Mouse (Mus musculus): ENCODE measurements around the gene Svep1. TPM values are rescaled to one million over a fixed set of nuclear protein-coding genes. Genes with fewer than 3 reads are reported as not detected.

Gene Svep1
- total and polyA plus RNA-seq, 3 experiments = 3.5 to 4.5 (median 4.2) TPM

DNA sequence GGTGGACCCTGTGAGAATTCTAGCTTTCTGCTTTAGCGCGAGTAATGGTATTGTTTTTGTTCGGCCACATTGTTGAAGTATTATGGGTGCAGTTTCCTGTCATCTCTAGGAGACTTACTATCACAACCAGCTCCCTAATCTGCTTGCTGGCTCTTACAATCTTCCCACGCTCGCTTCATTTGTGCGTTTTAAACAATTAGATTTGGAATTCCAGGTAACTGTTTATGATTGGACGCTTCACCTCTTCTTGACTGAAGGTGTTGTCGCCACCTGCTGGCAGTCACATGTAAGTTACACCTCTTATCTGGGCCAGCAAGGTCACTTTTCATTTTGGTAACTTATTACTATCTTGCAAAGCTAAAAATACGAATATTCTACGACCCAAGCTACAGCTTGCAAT lies 127.0 kb downstream of the Svep1 start:
- H3K9ac ChIP-seq (ENCODE audit: low read depth, low read length) = no peak overlapping the region
- H3K79me2 ChIP-seq (replicated peaks; ENCODE audit: control insufficient read depth, insufficient read depth, low read length) = no peaks in the 10 kb centered on the region
- no peaks in the 10 kb centered on the region for H3K36me3 ChIP-seq (ENCODE audit: control insufficient read depth, insufficient read depth, low read length)
- DNase-seq = peak; percentile 39 to 54
- no peak overlapping the region for H3K27ac ChIP-seq
- 16% methylated on average over 10 of the region's 10 CpGs for WGBS
- no peaks in the 10 kb centered on the region; the same call in none of the 2 replicates for H3K4me1 ChIP-seq (ENCODE audit: control insufficient read depth, insufficient read depth, low read length)
- TF ChIP-seq CTCF (IDR thresholded peaks at IDR 0.05) (peak; percentile 99), POLR2A (IDR thresholded peaks at IDR 0.05; ENCODE audit: insufficient read depth, low read depth, low read length) (no peak), EP300 (IDR thresholded peaks at IDR 0.05; ENCODE audit: insufficient read depth, low read depth, low read length) (no peak)
- intact Hi-C loops (cut with DNase I) = loop anchor here (2.0 to 5.0 kb wide), 3 partner anchors 122 to 707 kb away; partner anchors contain the start of gene Txn1
- no peak overlapping the region for H3K4me3 ChIP-seq
- no peaks in the 10 kb centered on the region for H3K27me3 ChIP-seq (ENCODE audit: control insufficient read depth, insufficient read depth, low read length)

DNA sequence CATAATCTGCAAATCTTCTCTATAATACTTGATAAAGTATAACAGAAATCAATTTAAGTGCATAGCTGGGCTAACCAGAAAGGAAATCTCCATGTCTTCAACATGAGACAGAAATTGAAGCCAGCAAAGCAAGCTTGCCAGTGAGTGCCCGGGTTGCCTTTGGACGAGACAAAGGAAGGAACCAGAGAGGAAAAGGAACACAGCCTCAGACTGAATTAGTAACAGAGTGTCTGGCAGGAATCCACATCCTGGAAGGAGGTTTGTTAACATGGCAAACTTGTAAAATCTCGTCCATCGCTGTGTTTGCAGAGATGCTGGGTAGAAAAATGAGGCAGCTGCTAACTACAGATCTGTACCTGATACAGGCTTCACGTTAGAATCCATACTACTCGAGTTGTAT lies 128.7 kb downstream of the Svep1 start:
- Histone ChIP-seq H3K4me3 (no peak overlapping the region), H3K9ac (ENCODE audit: low read depth, low read length) (no peak overlapping the region), H3K27me3 (ENCODE audit: control insufficient read depth, insufficient read depth, low read length) (no peaks in the 10 kb centered on the region), H3K36me3 (ENCODE audit: control insufficient read depth, insufficient read depth, low read length) (no peaks in the 10 kb centered on the region), H3K79me2 (replicated peaks; ENCODE audit: control insufficient read depth, insufficient read depth, low read length) (no peaks in the 10 kb centered on the region), H3K4me1 (ENCODE audit: control insufficient read depth, insufficient read depth, low read length) (no peaks in the 10 kb centered on the region; the same call in none of the 2 replicates), H3K27ac (no peak overlapping the region)
- intact Hi-C loops (cut with DNase I) = loop anchor here (2.0 kb wide), 1 partner anchor 177 kb away; no protein-coding TSS in a partner anchor
- TF ChIP-seq EP300 (IDR thresholded peaks at IDR 0.05; ENCODE audit: insufficient read depth, low read depth, low read length) (no peak), POLR2A (IDR thresholded peaks at IDR 0.05; ENCODE audit: insufficient read depth, low read depth, low read length) (no peak), CTCF (IDR thresholded peaks at IDR 0.05) (no peak)
- no peak for DNase-seq
- 36% methylated on average over 6 of the region's 6 CpGs for WGBS

DNA sequence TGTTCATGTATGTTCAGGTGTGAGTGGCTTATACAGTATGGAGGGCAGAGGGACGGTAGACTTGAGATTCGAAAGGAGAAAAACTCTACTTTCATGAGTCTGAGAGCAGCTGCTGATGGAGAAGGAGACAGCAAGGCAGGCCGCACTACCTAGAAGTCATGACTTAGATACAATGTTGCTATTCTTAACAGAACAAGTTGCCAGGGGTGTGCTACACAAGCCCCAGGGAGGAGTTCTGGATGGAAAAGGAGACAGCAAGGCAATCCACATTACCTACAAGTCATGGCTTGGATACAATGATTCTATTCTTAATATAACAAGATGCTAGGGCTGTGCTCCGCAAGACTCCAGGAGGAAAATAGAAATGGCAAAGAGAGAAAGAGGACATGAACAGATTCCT lies 129.1 kb downstream of the Svep1 start:
- Histone ChIP-seq H3K27me3 (ENCODE audit: control insufficient read depth, insufficient read depth, low read length) (no peaks in the 10 kb centered on the region), H3K27ac (no peak overlapping the region), H3K36me3 (ENCODE audit: control insufficient read depth, insufficient read depth, low read length) (no peaks in the 10 kb centered on the region), H3K79me2 (replicated peaks; ENCODE audit: control insufficient read depth, insufficient read depth, low read length) (no peaks in the 10 kb centered on the region), H3K4me1 (ENCODE audit: control insufficient read depth, insufficient read depth, low read length) (no peaks in the 10 kb centered on the region; the same call in none of the 2 replicates), H3K4me3 (no peak overlapping the region), H3K9ac (ENCODE audit: low read depth, low read length) (no peak overlapping the region)
- DNase-seq = no peak
- 83% methylated on average over 4 of the region's 4 CpGs for WGBS
- intact Hi-C loops (cut with DNase I) = no loop called here
- TF ChIP-seq POLR2A (IDR thresholded peaks at IDR 0.05; ENCODE audit: insufficient read depth, low read depth, low read length) (no peak), EP300 (IDR thresholded peaks at IDR 0.05; ENCODE audit: insufficient read depth, low read depth, low read length) (no peak), CTCF (IDR thresholded peaks at IDR 0.05) (no peak)

DNA sequence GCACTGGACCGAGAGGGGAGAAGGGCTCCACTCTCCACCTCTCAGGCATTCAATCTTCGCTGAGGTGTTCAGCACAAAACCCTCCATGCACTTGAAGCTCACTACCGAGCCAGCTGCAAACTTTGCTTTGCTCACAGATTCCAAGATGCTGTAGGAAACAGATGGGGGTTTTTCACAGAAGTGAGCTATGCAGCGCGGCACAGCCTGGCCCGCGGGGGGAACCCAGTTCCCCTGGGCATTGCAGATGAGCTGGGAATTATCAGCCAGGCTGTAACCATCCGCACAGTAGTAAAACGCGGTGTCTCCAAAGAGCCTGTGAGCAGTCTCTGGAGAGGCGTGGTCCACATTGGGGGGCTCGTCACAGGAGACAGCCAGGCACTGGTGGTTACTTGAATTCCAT lies 133.8 kb downstream of the Svep1 start:
- Histone ChIP-seq H3K4me1 (ENCODE audit: control insufficient read depth, insufficient read depth, low read length) (no peaks in the 10 kb centered on the region; the same call in none of the 2 replicates), H3K9ac (ENCODE audit: low read depth, low read length) (no peak overlapping the region), H3K27me3 (ENCODE audit: control insufficient read depth, insufficient read depth, low read length) (no peaks in the 10 kb centered on the region), H3K27ac (no peak overlapping the region), H3K79me2 (replicated peaks; ENCODE audit: control insufficient read depth, insufficient read depth, low read length) (no peaks in the 10 kb centered on the region), H3K36me3 (ENCODE audit: control insufficient read depth, insufficient read depth, low read length) (no peaks in the 10 kb centered on the region), H3K4me3 (no peak overlapping the region)
- TF ChIP-seq CTCF (IDR thresholded peaks at IDR 0.05) = no peak
- WGBS = 76% methylated on average over 12 of the region's 12 CpGs
- DNase-seq = no peak
- intact Hi-C loops (cut with DNase I) = no loop called here

DNA sequence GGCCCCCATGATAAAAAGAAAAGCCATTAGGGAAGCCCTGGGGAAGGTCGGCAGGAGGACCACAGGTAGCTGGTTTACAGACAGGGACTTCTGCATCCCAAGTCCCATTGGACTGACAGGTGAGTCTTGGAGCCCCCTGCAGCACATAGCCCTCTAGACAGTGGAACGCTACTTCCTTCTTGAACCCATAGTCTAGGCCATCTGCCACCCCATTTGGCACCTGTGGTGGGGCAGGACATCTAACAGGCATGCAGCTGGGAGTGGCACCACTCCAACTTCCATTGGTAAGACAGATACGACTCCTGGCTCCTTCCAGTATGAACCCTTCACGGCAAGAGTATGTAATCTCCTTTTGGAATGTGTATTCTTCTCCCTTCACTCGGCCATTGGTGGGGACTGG lies 137.8 kb downstream of the Svep1 start:
- WGBS = 85% methylated on average over 5 of the region's 5 CpGs
- H3K4me3 ChIP-seq = no peak overlapping the region
- H3K27me3 ChIP-seq (ENCODE audit: control insufficient read depth, insufficient read depth, low read length) = no peaks in the 10 kb centered on the region
- no peaks in the 10 kb centered on the region for H3K4me1 ChIP-seq (ENCODE audit: control insufficient read depth, insufficient read depth, low read length)
- no peak for DNase-seq
- no peaks in the 10 kb centered on the region for H3K36me3 ChIP-seq (ENCODE audit: control insufficient read depth, insufficient read depth, low read length)
- intact Hi-C loops (cut with DNase I) = no loop called here
- TF ChIP-seq POLR2A (IDR thresholded peaks at IDR 0.05; ENCODE audit: insufficient read depth, low read depth, low read length) (no peak), CTCF (IDR thresholded peaks at IDR 0.05) (no peak), EP300 (IDR thresholded peaks at IDR 0.05; ENCODE audit: insufficient read depth, low read depth, low read length) (no peak)
- no peak overlapping the region for H3K9ac ChIP-seq (ENCODE audit: low read depth, low read length)
- no peaks in the 10 kb centered on the region for H3K79me2 ChIP-seq (replicated peaks; ENCODE audit: control insufficient read depth, insufficient read depth, low read length)
- no peak overlapping the region for H3K27ac ChIP-seq

DNA sequence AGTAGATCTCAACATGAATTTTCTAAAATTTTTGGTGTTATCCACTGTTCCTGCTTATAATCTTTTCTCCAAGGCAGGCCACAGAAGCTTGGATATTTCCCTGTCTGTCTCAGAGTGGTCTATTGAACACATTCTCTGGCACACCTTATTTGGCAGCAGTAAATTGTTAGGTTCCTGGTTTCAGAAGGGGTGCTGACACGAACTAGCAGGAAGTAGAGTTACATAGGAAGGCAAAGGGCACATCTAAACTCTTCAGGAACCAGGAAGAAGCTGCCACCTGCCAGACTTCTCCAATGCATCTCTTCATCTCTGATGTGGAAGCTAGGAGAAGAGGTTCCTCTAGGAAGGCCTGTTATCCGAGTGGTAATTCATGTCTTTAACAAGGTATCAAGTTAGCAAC lies 141.9 kb downstream of the Svep1 start:
- intact Hi-C loops (cut with DNase I) = no loop called here
- H3K36me3 ChIP-seq (ENCODE audit: control insufficient read depth, insufficient read depth, low read length) = no peaks in the 10 kb centered on the region
- no peak overlapping the region for H3K4me3 ChIP-seq
- no peak overlapping the region for H3K9ac ChIP-seq (ENCODE audit: low read depth, low read length)
- no peaks in the 10 kb centered on the region for H3K79me2 ChIP-seq (replicated peaks; ENCODE audit: control insufficient read depth, insufficient read depth, low read length)
- no peaks in the 10 kb centered on the region for H3K27me3 ChIP-seq (ENCODE audit: control insufficient read depth, insufficient read depth, low read length)
- no peak for DNase-seq
- WGBS = 63% methylated on average over 2 of the region's 2 CpGs
- no peaks in the 10 kb centered on the region for H3K4me1 ChIP-seq (ENCODE audit: control insufficient read depth, insufficient read depth, low read length)
- TF ChIP-seq POLR2A (IDR thresholded peaks at IDR 0.05; ENCODE audit: insufficient read depth, low read depth, low read length) (no peak), EP300 (IDR thresholded peaks at IDR 0.05; ENCODE audit: insufficient read depth, low read depth, low read length) (no peak), CTCF (IDR thresholded peaks at IDR 0.05) (no peak)
- no peak overlapping the region for H3K27ac ChIP-seq

Measured in heart, adult 2 months (tissue).